Mouse (Mus musculus) megakaryocyte progenitor cell, adult 5-6 weeks (primary cell): ENCODE results near the gene Syt1. TPM values are rescaled to one million over a fixed set of nuclear protein-coding genes. Genes with fewer than 3 reads are reported as not detected.

ENCODE experiments used
- ATAC-seq: replicated peaks from 2 replicates; pipeline ENCODE4 v1.8.0; 2016; ENCODE audit warnings: mild to moderate bottlenecking, moderate TSS enrichment, inconsistent platforms; ENCODE audit not compliant: poor library complexity
- total RNA-seq, 2 experiments: library from RNA; stranded (forward) in 1 of 2; stranded (reverse) in 1 of 2; fragments of 157-497, 149-512 nt in 1 of 2; fragments of 200-1000 nt in 1 of 2; gene quantifications; 2 replicates each; pipeline versions ENCODE4 v1.2.3 to v1.2.4; 2015 to 2017

The Syt1 gene
- total RNA-seq, 2 experiments from 2014 or later = not detected

DNA sequence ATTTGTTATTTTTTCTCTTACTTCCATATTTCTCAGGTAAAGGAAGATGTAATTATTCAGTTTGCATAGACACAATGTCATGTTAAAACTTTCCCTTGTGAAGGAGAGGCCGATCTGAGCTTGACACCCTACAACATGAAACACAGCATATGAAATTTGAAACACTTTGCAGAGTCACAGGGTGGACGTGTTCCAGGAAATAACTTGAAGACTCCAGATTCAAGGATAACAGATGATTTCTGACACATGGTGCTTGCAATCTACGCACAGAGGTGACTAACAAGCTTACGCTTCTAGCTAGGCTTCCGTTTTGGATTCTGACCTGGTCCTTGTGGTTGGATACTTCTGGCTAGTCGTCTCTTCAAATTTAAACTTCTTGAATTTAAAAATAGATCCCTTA lies 239.7 kb downstream of the Syt1 start:
- no peak for ATAC-seq

- ATAC-seq = no peak
Measured at GRCm38 (mm10) chr10:108765564-108765963, 245.2 kb downstream of the Syt1 start.

- no peak for ATAC-seq
Measured at GRCm38 (mm10) chr10:108763722-108764121, 247.1 kb downstream of the Syt1 start.

DNA sequence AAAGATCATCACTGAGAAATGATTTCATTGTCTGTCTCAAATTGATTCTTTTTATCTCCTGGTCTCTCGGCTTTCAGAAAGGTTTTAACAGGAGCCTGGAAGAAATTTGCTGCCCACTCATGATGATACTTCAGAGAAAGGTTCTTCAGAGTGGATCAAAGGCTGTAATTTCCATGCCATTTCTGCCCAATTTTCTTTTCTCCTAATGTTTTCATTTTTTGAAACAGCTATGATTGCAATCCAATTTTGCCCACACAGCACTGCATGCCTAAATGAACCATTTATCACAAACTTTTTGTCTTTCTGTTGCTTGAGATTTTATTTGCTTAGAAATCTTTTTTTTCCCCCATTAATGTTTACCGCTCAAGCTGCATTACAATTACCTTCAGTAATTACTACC lies 257.5 kb downstream of the Syt1 start:
- ATAC-seq = no peak

DNA sequence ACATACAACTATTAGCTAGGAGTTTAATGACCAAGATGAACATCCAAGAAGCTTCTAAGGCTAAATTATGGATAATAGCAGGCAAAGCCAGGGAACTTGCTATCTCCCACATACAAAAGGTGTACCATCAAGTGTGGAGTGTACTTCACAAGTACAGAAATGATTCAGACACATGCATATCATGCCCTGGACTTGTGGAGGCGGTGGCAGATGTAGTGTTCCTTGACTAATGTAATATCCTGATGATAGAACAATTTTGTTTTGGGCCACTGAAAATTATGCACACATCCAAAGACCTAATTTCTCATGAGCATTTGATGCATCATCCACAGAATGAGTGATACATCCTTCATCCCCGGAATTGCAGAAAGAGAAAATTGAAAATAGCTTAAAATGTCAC lies 267.0 kb downstream of the Syt1 start:
- ATAC-seq = no peak

DNA sequence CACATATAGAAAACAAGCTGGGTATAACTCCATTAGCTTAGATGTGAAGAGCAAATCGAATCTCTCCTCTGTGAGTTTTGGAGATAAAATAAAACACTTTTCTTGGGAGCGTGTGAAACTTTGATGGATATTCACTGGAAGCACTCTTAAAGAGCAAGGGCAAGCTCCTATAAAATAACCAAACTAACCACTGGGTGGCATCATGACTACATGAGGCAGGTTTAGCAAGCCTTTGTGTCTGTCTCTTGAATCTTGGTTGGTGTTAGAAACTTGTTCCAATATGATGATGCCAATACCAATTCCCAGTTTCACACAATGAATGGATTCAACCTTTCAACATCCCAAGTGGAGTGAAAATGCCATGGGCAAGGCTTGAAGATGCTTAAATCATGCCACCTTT lies 276.8 kb downstream of the Syt1 start:
- no peak for ATAC-seq

- ATAC-seq = no peak
Measured at GRCm38 (mm10) chr10:108728961-108729360, 281.8 kb downstream of the Syt1 start.

DNA sequence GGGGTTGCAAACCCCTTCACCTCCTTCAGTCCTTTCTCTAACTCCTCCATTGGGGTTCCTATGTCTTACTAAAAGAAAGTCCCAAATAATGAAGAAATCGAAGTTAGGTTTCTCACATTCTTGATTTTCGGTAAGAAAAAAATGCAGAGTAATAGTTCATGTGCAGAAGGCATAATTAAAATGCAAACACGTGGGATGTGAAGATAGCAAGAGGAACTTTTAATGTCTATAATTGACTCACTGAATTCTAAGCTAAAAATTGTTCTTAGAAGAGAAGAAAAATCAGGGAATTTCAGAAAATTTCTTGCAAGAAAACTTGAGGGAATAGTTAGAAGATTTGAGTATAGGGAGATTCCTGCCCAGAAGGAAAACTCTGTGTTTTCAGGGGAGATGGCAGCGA lies 284.4 kb downstream of the Syt1 start:
- ATAC-seq = no peak

- no peak for ATAC-seq
Measured at GRCm38 (mm10) chr10:108724878-108725277, 285.9 kb downstream of the Syt1 start.

- no peak for ATAC-seq
Measured at GRCm38 (mm10) chr10:108710514-108710913, 300.3 kb downstream of the Syt1 start.

- ATAC-seq = no peak
Measured at GRCm38 (mm10) chr10:108705658-108706057, 305.1 kb downstream of the Syt1 start.

DNA sequence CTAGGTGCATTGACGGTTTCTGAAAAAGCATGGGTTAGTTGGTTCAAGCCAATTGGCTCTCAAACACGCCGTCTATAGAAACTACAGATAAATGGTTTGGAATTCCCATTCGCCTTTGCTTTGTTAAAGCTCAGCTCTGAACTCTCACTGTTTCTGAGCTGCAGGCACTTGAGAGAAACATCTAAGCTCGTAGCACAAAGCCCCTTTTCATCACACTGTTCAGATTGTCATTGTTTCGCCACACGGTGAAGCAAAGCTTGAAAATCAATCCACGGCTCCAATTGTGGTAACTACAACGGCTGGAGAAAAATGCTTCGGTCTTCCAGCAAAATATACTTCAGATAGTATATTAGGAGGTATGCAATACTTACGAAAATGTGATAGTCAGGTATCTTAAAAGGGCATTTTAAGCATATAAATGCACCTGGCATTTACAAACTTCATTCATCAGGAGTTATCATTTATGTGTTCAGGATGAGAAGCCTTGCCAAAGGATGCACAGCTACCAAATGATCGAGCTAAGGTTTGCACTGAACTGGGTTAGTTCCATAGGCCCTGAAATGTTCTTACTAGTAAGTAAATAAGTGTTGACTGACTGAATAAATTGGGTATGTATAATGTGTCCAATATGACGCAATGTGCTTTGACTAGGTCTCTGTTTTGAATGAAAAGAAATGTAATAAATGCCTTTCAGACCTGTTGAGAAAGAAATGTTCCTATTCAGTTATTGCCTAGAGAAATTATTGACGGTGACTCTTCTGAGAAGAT lies 309.2 kb downstream of the Syt1 start:
- no peak for ATAC-seq

GRCm38 (mm10) chr10:108699946-108700345 lies 310.8 kb downstream of the Syt1 start, which contains the start of gene Gm5136:
Gene Gm5136 (minus strand): TSS chr10:108700160.
- ATAC-seq = no peak

DNA sequence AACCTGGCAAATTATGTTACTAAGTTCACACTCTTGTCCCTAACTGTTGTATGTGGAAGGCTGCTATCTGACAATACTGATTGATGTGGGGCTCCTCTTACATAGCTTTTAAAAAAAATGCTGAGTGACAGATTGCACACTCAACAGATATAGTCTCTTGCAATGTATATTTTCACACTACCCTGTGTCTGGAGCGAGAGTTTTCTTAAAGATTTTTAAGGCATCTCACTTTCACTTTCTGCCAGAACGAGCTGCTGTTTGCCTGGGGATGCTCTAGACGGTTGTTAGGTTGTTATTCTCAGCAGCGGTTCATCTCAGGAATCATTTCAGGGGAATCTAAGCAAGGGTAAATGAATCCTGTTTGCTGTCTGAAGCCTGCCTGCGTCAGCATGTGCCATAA lies 313.7 kb downstream of the Syt1 start:
- no peak for ATAC-seq

- no peak for ATAC-seq
Measured at GRCm38 (mm10) chr10:108690954-108691353, 319.8 kb downstream of the Syt1 start.

DNA sequence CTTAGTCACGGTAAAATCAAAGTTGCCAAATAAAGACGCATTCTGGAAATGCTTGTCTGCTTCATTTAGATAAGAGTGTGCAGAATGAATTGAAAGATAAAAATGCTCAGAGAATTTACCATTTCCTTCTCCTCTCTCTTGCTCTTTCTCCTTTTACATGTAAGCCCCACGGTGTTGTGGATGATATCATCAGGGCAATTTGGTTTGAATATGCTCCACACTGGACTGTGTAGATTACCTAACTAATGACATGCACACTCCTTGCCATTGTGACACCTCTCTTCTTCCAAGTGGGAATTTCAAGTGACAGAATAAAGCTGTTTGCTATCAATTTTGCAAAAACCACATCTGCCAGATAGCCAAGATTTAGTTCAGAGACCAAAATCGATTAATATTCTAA lies 324.1 kb downstream of the Syt1 start:
- ATAC-seq = no peak

DNA sequence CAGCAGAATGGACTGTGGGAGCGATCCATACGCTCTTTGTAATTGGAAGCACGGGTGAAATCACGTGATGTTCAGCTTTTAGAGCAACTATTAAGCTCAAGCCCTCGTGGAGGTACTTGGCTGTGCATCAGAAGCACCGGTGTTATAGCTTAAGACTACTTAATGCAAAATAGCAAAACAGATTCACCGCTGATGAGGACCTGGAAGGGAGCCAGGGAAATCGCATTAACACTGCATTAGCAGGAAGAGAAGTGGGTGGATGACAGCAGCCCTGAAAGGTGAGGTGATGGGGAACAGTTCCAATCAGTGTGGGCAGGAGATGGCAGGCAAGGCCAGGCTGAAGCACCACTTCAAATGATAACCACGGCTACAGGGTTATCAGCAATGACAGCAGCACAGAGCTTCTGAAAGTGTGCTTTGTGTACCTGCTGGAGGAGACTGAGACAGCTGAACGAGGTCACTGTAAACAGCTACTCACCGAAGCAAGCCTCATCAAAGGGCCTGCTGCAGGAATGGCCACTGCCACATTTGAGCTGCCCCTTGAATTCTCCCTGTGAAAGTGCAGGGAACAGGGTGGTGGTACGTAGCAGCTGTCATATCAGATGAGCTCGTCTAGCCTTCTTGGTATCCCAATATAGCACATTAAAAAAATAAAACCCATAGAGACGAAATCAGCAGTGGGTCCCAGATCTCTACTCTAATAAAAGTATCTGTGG lies 330.9 kb downstream of the Syt1 start:
- no peak for ATAC-seq

- ATAC-seq = no peak
Measured at GRCm38 (mm10) chr10:108677053-108677452, 333.7 kb downstream of the Syt1 start.

GRCm38 (mm10) chr10:108668944-108669343 lies 341.8 kb downstream of the Syt1 start:
- no peak for ATAC-seq

DNA sequence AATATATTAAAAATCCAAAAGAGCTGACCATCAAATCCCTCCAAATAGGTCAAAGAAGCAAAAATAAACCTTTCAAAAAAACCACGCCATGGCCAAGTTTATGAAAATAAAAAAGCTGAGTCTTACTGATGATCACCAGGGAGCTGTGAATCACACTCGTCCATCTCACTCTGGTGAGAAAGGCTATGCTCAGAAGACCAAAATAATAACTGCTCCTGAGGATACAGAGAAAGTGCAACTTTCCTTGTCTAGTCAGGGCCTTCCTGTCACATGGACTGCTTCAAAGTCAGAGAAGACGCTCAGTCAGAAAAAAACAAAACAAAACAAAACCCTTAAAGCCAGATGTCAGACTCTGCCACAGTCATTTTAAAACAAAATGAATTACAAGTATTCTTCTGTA lies 350.5 kb downstream of the Syt1 start:
- no peak for ATAC-seq

DNA sequence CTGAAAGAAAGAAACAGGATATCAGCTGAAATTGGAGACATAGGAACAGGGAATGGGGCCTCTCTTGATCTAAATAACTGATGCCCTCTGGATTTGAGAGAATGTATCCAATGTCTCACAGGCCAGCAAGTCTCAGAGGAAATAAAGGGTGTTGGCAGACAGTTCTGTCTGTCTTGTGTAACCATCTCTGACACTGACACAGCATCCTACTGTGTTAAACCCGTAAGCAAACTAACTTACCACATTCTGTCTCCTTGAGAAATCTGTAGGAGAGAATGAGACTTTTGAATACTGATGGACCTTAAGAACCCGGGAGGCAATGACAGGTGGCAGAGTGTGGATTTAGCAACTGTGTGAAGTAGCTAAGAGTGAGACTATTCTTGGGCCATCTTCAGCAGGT lies 352.5 kb downstream of the Syt1 start:
- no peak for ATAC-seq

- ATAC-seq = no peak
Measured at GRCm38 (mm10) chr10:108657669-108658068, 353.1 kb downstream of the Syt1 start.
